Mouse (Mus musculus) mouse trophoblast stem cell (cell line): ENCODE measurements around the gene Fbxl17.

Experiments used
- in situ Hi-C, 2 experiments: fragments of 300-500 bp; cut with MseI, MboI; formaldehyde crosslinking; loops; 2 replicates in 1 of 2; 3 replicates in 1 of 2; pipeline ENCODE4 v1.15.1; 2025

Gene Fbxl17

DNA sequence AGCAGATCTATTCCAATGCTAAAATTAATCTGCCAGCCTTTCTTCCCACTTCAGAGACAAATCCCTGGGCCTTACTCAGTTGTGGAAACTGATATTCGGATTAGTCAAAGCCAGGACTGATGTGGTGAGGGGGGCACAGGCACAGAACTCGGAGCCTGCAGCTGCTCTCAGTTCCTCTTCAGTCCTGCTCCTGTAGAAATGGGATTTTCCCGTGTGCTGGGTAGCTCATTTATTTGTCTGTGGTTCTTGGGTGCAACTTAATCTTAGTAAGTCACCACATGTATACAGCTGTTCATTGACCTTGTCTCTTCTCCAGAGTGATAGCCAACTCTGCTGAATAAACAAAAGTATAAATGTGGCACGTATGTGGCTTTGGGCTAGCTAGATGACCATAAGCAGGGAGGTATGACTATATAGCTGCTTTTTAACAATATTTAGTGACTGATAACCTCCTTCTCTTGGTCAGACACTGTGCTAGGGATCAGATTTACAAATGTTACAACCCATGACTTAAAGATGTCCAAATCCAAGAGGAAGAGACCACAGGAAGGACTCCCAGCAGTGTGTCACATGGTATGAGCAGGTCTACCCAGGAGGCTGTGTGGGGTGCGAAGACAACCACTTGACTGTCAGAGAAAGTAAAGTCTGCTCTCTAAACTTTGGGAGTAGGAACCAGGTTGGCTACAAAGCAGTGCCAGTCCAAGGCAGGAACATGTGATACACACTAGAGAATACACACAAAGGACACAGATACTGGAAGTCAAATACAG lies 331.6 kb downstream of the Fbxl17 start:
- in situ Hi-C loops: no loop called here

GRCm38 (mm10) chr17:63167248-63167647 lies 332.6 kb downstream of the Fbxl17 start:
- in situ Hi-C loops: no loop called here

GRCm38 (mm10) chr17:63166692-63167091 lies 333.1 kb downstream of the Fbxl17 start:
- in situ Hi-C loops: no loop called here

DNA sequence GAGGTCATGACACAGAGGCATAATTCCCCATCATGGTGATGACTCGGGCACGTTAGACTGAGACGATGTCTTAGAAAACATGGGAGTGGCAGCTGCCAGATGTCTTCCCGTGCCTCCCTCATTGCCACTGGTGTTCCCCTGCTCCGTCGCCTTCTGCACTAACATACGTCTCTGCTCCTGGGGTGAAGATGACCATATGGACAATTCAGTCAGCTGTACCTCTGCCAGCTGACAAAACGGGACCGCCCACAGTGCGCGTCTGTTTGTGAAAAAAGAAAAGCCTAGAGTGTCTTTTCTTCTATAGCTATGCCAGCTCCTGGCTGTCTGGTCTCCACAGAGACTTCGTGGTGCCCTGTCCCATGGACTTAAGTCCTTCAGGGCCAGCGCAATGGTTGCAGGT lies 334.0 kb downstream of the Fbxl17 start:
- in situ Hi-C loops: no loop called here

- in situ Hi-C loops: no loop called here
Observed at GRCm38 (mm10) chr17:63164289-63164688, 335.5 kb downstream of the Fbxl17 start.

GRCm38 (mm10) chr17:63161953-63162352 lies 337.9 kb downstream of the Fbxl17 start:
- in situ Hi-C loops: no loop called here

DNA sequence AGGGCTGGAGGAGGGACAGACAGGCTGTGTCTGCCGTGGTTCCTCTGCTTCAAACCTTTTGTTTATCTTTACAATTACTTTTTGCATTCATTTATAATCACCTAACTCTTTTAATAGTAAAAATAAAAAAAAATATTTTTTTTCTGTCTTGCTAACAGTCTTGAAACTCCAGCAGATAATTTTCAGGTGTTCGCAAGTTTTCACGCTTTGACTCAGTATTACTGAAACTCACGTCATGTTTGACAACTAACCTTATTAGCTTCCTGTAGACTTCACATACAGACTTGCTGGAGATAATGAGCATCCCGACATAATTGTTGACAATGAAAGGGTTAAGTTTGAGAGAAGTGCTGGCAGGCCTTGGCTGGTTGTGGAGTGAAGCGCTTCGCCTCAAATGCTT lies 340.6 kb downstream of the Fbxl17 start:
- in situ Hi-C loops: no loop called here

DNA sequence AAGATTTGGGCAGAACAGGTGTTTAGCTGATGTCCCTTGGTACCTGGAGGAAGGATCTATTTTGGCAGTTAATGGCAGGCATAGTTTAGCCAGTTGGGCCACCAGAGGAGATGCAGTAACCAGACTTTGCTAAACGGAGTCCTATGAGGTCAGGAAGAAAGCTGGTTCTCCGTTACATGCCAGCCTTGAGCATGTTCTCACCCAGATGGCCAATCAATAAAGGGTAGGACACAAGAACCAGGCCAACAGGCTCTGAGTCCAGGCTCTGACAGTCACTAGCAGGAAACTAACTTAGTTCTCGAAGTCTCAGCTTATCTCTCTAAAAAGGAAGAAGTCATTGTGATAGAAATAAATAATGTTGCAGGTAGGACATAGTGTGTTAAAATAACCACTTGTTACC lies 341.4 kb downstream of the Fbxl17 start:
- in situ Hi-C loops: no loop called here

DNA sequence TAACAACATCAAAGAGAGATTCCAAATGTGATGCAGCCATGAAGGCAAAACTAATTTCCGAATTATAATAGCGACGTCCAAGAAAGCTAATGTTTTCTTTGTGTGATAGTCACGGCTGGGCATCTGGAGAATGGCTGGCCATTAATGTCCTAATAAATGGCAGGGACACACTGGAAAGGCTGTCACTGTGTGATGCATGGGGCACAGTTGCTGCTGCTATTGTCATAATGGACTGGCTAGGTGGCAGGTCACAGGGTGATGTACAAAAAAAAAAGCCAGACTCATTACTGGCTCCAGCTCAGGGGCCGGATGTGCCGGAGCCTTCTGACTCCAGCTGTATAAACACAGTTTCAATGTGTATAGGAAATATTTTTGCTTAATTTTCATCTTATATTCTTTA lies 341.9 kb downstream of the Fbxl17 start:
- in situ Hi-C loops: no loop called here

GRCm38 (mm10) chr17:63157019-63157418 lies 342.8 kb downstream of the Fbxl17 start:
- in situ Hi-C loops: no loop called here

- in situ Hi-C loops: no loop called here
Observed at GRCm38 (mm10) chr17:63146514-63146913, 353.3 kb downstream of the Fbxl17 start.

DNA sequence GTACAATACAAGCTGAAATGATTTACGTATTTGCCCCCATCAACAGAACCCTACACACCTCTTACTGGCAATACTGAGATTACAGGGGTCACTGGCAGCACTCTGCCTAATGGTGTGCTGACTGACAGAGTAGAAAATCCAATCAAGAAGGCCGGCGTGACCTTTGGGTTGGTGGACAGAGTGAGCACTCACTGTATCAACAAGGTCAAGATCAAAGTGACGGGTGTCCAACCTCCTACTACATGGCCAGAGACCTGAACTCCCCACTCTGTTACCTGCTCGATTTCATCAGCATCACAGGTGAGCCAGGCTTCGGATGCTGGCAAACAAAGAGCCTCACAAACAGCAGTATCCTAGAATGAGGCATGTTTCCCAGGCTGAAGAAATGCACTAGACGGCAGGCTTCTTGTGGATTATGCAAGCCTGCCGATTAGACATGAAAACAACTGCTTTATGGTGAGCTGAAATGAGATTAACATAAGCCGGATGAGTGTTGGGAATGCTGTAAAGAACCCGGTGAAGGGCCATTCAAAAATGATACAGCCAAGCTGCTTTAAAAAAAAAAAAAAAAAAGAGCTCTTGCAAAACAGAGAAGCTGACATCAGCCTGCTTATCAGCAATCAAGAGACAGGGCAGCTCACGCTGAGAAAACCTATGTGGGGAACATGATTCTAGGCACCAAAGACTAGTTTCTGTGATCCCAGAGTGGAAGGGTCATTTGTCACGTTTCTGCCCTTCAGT lies 353.9 kb downstream of the Fbxl17 start:
- in situ Hi-C loops: no loop called here

DNA sequence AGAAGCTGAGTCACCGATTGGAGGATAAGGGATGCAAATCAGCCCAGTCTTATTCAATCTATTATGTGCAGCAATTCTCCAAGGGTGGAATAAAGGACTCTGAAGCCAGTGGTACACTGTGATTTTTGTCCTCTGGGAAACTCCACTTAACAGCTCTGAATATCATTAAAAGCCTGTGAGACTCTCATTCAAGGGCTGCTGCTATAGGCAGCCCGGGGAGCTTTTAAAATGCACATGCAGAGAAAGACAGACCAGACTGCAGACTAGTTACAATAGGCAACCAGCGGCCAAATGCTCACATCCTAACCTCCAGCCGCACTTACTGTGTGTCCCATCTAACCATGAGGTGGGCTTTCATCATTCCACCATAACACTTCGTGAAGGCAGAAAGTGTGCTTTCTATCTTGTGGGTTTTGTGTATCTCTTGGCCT lies 354.5 kb downstream of the Fbxl17 start:
- in situ Hi-C loops: no loop called here

DNA sequence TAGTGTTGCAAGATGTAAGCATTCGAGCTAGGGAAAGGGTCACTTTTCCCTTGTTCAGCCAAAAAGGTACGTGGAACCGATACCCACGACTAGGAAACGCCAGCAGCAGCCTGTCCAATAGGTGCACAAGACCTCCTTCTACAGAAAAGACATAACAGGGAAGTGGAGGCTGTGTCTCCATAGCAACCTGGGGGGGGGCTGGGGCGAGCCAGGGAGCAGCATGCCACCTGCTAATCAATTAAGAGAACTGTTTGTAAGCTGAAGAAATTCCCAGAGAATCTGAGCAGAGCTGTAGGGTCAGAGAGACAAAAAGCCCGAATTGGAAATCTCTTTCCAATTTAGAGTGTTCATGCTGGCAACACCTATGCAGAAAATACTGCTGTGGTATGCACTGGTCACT lies 356.0 kb downstream of the Fbxl17 start:
- in situ Hi-C loops: no loop called here

GRCm38 (mm10) chr17:63134805-63135204 lies 365.0 kb downstream of the Fbxl17 start:
- in situ Hi-C loops: no loop called here

GRCm38 (mm10) chr17:63122427-63122826 lies 377.4 kb downstream of the Fbxl17 start:
- in situ Hi-C loops: no loop called here

DNA sequence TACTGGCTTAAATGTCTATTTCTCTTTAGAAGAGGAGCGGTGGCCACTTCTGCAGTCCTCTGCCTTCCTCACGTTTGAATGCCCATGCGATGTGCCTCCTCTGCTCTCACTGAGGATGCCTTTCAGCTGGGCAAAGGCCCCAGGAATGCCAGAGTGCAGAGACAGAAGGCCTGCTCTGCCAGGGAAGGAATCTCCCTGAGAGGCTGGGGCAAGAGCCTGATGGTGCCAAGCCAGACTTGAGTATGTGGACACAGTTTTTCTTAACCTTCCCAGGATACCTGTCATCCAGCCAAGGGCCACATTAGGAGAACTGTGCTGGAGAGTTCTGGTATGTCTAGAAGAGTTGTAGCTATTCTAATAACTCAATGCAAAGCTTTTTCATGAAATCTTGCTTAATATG lies 380.1 kb downstream of the Fbxl17 start:
- in situ Hi-C loops: no loop called here

DNA sequence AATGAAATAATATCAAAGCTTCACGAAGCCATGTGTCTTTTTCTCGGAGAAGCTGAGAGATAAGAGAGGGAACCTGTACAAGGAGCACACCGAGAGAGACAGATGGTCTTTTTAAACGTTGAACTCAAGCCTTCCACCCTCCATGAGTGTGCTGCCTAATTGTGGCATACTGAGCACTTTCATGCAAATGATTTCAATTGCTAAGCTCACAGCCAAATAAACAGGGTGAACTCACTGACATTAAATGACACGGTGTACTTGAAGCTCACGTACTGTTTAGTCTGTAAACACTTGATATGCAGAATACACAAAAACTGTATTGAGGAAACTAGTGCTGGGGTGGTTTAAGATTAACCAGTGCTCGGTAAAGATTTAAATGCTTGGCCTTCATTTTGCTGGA lies 380.7 kb downstream of the Fbxl17 start:
- in situ Hi-C loops: no loop called here

DNA sequence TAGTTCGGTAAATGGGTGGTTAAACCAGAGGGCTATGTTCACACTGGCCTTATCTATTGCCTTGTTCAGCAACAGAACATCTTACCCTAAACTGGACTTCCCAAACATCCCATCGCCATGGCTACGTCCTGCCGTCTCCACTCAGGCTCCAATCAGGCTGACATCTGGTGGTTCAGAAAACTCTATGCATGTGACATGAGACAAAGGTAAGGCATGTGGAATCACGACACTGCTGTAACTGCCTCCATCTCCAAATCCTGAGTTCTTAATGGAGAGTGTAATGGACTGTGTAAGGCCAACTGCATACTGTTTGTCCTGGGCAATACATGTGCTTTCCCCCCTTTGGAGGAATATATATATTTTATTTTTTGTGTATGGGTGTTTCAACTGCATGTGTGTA lies 382.7 kb downstream of the Fbxl17 start:
- in situ Hi-C loops: no loop called here

DNA sequence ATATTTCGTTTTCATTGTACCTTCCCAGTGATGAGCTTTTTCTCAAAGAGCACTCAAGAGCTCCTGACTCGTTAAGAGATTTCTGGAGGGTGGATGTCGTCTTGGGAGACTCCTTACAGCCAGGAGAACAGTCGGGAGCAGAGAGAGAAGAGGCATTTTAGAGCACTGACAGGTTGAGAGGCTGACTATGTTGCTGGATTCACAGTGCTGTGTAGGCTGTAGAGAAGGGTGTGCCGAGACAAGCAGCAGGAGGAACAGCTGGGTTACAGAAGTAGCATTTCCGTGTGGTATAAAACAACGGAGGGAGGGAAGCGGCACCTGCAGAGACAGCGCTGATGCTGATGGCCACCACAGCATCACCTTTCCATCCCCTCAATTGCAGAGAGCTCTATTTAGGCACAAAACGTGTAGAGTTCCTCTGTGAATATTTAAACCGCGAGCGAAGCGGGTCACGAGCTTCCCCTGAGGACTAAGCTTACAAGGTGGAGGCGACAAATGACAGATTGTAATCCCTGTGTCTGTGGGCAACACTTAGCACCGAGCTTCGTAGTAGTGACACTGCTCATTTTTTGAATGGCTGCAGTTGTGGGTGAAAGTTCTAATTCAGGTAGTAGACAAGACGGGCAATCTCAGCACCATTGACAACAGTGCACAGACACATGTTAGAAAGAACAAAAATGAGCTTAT lies 385.3 kb downstream of the Fbxl17 start:
- in situ Hi-C loops: no loop called here

- in situ Hi-C loops: no loop called here
Observed at GRCm38 (mm10) chr17:63112826-63113225, 387.0 kb downstream of the Fbxl17 start.

DNA sequence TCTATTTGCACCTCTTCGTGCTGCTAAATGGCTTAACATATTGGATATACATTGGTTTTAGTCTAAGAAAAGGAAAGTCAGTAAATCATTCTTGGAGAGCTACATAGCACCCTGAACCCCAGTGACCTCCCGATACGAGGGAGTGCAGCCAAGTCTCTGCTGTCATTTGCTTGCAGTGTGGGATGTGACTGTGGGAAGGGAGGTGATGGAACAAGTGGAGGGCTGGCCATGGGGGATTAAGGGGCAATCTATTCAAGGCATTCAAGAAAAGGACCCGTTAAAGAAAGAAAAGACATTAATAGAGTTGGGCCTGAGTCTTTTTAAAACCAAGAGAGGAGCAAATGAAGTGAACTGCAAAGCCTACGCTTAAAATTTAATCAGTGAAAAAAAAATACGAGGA lies 388.8 kb downstream of the Fbxl17 start:
- in situ Hi-C loops: no loop called here
